Mouse (Mus musculus) liver, adult (tissue): ENCODE measurements around the gene Sema5b.

ENCODE experiments used
- GATA4 ChIP-seq: IDR thresholded peaks from 2 replicates; pipeline ENCODE4 v1.6.1; 2014; ENCODE audit warnings: mild to moderate bottlenecking, low read length; ENCODE audit not compliant: insufficient replicate concordance

Gene Sema5b

DNA sequence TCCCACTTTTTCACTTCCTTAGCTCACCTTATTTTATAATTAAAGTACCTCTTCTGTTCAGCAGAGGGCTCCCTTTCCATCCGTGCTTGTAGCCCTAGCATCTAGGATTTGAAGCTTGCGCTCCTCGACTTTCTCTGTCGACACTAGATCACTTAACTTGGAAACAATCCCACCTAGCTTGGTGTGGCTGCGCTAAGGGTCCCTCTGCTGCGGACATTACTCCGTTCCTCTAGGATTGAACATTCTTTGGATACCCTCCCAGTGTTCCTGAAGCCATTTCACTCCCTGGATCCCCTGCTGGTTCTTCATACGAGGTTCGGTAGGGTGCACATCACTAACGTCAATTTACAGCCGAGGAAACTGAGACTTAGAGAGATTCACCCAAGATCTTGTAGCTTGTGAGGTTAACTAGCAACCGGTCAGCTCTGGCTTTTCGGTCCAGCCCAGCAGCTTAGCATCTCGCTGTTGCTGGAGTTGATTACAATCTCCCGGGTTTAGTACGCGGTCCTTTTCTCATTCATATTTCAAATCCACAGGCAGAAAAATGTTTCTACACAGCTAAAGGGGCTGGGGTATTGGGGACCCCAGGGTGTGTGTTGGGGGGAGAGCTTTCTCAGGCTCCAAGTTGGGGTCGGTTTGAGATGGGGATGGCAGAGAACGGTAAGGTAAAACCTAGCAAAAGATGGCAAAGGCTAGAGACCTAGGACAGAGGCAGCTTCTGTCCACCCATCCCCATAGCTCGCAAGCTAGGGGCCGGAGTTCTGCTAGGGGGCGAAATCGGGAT, 420 bp upstream of the Sema5b start:
- no peak for TF ChIP-seq GATA4

DNA sequence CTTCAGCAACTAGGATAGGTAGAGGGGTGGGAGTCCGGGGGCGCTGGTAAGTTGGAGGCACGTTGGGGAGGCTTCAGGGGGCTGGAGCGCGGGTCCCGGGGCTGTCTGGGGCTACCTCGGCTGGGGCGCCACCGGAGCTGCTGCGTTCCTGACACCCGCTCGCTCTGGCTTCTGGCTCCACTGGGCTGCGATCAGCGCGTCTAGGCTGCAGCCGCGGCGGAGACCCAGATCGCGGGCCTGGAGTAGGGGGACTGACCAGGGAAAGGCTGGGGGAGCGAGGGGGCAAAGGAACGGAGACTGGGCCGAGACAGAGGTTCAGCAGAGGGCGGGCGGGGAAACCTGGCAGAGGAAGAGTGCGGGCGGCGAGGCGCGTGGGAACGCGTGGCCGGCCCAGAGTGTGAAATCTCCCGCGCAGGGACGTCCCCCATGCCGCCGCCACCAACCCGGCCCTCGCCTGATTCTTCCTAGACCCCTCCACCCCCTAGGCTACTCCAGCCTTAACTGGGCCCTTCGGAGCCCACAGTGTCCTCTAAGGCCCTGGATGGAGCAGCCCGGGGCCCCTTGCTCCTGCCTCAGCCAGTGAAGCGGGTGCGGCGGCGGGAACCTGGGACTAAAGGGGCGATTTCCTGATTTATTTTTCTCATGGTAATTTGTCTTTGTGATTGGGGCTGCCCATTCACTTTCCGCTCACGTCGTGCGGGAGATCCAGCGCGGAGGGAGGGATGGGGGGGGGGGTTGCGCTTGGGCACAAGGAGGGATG, 896 bp downstream of the Sema5b start:
- no peak for TF ChIP-seq GATA4

DNA sequence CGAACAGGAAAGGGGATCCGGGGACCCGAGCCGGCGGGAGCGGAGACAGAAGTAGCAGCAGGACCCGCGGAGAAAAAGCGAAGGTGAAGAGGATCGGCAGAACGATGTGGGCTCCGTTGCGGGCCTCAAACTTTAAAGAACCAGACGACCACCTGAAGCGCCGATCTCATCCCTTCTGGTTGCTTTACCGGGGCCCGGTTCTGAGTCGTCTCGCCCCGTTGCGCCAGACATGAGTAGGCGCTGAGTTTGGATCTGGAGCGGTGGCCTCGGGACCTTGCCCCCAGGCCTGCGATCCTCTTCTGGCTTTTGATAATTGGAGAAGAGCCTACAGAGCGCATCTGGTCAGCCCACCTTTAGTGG, 1.5 kb downstream of the Sema5b start:
- no peak for TF ChIP-seq GATA4

DNA sequence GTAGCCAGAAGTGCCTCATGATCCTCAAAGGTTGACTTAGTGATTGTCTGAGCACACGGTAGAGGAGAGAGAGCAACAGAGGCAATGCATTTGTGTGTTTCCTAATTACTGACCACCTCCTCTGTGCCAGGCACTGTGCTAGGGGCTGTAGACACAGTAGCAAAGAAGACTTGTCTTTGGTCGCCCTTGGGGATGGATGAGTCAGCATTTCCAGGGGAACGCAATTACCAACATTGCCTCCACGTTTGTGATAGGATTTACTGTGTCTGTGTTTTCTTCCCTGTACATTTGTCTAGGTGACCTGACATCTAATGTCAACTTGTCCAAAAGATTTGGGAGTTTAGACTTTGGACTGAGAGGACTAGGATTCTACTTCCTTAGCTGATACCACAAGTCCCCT, 4.8 kb downstream of the Sema5b start:
- TF ChIP-seq GATA4 = no peak

DNA sequence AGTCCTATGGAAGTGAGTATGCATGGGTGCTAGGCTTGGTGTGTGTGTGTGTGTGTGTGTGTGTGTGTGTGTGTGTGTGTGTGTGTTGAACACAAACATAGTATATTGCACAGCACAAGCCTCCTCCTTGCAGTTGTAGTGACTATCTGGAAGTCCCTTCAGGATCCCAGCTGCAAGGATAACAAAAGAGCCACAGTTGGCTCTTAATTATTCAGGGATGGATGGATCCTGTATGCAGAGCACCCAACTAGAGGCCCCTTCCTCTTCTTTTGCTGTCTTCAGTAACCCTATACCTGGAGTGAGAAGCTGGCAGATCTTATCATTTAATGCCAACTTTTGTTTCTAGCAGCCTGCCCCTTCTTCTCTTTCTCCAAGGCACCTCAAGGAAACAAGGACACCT, 7.0 kb downstream of the Sema5b start:
- TF ChIP-seq GATA4 = no peak

DNA sequence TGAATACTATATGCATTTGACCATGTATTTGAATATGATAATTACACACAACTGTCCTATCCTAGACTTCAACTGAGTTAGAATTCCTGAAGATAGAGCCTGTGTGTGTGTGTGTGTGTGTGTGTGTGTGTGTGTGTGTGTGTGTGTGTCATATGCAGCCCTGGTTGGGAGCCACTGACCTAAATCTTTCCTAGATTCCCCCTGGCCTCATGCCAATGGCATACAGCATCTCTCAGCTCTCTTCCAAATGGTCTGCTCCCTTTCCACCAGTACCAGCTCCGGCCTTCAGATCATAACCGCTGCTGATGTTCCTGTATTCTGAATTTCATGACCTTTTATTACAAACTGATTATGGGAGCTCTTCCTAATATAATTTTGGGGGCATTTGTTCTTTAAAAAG, 8.4 kb downstream of the Sema5b start:
- TF ChIP-seq GATA4 = no peak

DNA sequence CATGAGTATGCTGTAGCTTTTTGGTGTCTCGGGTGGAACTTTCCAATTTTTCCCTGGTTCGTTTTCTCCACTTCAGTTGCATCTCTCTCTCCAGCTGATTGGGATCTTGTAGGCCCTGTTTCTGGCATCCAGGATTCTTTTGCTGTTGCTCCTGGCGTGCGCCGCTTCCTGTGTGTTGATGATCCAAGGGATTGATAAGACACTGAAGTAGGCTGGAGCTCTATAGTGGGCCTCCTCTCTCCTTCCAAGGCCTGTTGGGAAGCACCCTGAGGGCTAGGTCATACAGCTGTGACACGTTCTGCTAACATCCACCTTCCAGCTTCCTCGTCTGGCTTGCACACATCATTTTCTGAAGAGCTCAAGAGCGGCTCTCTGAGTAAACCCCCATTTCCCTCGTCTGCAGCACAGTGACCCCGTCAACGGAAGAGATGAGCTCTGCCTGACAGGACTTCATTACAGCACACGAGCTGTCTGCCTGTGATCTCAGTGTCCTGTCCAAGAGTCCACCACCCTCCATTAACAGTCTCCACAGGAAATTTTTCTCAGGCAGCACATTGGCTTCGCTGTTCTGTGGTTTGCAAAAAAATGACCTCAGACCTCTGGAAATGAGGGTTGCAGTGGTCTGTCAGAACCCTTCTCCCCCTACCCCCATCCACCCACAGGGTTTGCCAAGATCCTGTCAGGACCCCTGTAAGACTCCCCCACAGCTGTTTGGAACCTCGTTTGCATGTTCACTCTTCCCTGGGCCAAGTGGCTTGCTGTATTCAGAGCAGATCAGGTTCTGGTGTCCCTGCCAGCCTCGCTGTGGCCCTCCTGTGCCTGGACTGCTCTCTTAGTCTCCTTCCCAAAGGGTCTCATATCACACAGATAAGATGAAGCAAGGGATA, 14.9 kb downstream of the Sema5b start:
- TF ChIP-seq GATA4 = no peak

DNA sequence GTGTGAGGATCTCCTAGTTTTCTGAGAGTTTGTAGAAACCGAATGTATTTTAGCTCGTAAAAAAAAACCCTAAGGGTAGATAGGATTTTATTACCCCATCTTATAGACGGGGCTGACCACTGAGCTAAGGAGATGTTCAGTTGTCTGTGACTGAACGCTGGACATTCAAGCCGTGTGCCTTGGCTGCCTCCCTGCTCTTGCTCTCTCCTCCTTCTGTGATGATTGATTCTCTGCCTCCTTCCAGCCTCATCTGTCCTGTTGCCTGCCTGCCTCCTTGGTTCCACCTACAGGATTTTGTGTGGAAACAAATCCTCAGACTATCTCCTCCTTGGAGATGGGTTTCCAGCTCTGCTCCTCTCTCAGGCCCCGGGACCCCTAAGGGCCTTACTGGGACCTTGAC, 16.1 kb downstream of the Sema5b start:
- TF ChIP-seq GATA4 = no peak

DNA sequence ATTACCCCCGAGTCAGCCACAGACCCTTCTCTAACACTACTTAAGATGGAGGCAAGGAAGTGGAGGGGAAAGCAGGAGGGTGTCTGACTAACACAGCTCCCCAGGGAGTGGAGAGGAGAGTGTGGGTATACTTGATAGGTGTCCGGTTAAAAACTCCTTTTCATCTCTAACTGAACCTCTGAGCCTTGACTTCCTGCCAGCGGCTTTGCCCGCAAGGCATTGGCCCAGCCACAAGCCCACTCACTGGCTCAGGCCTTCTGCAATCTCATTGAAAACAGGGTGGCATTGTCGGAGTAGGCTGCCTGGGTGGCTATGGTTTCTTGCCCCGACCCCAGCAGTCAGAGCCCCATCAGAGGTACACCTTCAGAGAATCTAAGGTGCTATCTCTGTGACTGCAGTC, 20.6 kb downstream of the Sema5b start:
- TF ChIP-seq GATA4 = no peak

DNA sequence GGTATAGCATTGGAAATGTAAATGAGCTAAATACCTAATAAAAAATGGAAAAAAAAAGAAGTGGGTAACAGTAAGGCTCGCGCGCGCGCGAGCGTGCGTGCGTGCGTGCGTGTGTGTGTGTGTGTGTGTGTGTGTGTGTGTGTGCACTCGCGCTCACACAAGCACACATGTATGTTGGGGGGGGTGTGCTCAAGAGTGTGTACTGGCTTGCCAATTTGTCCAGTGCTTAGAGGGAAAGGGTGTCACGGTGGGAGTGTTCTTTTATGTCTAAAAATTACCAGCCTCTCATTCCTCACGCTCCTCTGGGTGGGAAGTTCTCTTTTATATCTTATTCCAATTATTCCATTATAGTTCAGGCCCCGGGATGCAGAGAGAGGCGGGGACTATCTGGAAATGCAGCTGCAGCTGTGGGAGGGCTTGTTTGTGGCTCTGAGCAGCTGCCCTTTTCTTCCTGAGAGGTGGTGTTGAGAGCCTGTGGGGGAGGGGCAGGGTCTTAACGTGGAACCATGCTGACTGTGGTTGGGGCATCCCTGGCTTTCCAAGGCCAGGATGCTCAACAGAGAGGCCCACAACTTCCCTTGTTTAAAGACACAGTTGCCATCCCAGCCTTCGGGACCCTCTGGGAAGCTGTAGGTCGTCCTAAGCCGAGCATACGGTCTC, 23.4 kb downstream of the Sema5b start:
- TF ChIP-seq GATA4 = no peak

DNA sequence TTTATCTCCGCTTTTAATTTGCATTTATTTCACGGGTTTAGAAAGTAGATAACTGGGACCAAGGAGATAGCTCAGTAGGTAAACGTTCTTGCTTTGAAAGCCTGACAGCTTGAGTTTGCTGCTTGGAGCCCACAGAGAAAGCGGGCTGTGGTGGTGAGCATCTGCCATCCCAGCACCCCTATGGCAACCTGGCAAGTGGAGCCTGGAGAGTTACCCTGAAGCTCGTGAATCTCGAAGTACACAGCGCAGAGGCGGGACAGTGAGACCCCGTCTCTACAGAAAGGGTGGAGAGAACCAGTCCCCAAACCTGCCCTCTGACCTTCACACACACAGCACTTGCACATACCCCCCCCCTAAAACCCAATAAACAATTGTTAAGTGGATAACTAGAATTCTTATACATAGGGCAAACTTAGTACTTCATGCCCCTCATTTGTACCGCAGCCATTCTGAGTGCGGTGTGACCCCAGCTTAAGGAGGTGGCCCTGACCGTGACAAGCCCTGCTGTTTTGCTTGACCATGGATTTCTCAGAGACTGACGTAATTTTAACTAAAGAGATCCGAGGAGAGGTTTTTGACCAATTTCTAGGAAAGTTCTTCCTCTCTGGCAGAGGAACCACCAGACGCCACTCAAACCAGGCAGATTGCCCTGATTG, 27.4 kb downstream of the Sema5b start:
- no peak for TF ChIP-seq GATA4

DNA sequence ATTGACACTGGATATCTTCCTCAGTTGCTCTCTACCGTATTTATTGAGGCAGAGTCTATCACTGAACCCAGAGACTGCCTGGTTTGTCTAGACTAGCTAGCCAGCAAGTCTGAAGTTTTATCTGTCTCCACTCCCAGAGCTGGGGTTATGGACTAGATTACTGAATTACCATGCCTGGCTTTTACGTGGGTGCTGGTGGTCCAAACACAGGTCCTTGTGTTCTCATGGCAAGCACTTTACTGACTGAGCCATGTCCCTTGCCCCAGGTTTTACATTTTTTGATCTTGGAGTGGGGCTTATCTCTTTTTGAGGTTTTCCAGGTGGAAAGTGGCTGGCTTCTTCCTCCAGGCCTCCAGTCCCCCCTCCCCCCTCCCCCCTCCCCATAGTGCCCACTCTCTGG, 28.4 kb downstream of the Sema5b start:
- TF ChIP-seq GATA4 = no peak

DNA sequence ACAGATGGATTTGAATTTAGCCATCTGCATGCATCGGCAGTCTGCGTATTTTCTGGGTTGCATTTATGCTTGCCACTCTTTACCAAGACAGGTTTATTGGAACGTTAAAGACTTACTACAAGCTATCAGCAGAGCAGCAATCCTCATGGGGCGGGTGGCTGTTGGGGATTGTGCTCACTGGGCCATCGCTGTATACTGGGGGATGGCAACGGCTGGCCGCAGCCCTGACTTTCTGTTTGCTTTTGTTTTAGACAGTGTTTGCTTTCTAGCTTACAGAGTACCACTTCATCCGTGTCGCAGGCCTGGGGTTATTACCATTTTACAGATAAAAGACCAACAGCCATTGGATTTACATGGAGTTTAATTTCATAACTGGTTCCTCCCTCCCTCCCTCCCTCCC, 28.8 kb downstream of the Sema5b start:
- TF ChIP-seq GATA4 = no peak

DNA sequence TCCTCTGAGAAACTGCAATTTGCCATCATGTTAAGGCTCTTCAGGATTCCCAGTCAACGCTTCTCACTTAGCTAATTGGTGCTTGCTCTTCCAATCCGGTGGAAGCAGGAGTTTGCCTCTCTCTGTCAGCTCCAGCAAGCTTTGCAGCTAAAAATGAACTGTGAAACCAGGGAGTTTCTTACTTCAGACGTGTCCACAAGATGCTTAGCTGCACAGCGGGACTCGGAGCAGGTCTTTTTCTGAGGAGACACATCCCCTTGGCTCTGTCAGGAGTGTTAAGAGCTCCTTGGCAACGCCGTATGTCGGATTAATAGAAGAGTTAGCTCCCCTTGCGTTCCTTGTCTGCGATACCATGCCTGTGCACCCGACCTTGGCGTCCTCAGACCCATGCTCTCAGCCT, 29.7 kb downstream of the Sema5b start:
- TF ChIP-seq GATA4 = no peak

DNA sequence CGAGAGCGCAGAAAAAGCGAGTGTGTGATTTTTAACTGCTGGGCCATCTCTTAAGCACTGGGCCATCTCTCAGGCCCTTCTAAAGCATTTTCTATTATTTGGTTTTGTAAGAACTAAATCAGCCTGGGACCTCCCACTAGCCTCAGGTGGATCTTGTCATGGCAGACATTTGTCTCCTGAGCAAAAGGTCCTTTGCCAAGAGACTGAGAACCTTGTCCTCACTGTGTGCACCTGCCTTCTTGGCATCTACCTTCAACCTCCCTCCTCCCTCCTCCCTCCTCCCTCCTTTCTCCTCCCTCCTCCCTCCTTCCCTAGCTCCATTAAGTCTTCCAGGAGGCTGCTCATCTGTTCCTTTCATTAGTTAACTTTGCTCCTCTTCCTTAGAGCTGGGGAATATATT, 32.6 kb downstream of the Sema5b start:
- no peak for TF ChIP-seq GATA4
